Mouse (Mus musculus) kidney, adult 11 months (tissue): ENCODE data around the gene Iah1.

Experiments
- DNase-seq: peaks from one replicate; pipeline ENCODE4 v3.0.0; 2022

Iah1 gene

DNA sequence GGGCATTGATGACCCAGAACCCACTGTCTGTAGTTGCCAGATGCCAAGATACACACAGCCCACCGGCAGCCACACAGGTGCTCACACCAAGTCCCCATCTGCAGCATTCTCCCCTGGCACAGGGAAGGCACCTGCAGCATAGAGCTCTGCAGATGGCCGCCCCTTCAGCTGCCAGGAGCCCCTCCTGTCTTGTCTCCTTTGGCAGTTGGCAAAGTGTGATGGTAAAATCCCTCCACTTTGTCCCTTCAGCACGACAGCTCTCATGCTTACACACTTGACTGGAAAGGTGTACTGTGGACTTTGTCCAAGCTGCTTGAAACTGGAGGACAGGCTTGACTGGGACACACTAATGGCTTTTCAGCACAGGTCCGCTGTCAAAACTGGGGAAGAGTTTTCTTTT lies 4.1 kb downstream of the Iah1 start:
- DNase-seq, result peak; percentile 59

DNA sequence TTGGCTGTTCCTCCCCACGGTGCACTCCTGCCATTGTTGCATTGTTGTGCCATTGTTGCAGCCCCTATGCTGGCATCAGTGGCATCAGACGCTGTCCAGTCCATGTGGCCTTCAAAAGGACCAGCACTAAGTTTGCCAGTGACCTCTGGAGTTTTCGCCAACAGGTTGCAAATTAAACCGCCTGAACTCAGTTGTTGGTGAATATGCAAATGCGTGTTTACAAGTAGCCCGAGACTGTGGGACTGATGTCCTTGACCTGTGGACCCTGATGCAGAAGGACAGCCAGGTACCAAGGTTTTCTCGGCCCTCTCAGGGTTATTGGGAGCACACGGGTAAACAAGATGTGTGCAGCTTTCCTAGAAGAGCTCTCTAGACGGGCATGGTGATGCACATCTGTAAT lies 5.0 kb downstream of the Iah1 start:
- DNase-seq, result peak; percentile 80

- no peak for DNase-seq
Observed at GRCm38 (mm10) chr12:21322296-21322695, 6.1 kb downstream of the Iah1 start.

GRCm38 (mm10) chr12:21322856-21323255 lies 6.7 kb downstream of the Iah1 start:
- no peak for DNase-seq

DNA sequence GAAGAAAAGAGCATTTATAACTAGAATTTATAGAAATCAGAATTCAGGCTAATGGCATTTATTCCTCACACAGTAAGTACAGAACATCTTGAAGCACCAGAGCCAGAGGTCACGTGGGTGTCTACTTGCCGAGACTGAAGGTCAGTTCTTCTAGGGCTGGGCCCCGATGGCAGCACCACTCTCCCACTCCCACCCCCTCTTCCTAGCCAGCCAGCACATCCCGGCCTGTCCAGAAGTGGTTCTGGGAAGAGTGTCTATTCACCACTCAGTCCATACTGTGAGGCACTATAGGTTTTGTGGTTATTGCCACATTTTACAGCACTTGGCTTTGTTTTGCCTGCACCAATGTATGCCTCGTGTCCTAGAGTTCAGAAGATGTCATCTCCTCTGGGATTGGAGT lies 7.9 kb downstream of the Iah1 start:
- DNase-seq, result no peak

DNA sequence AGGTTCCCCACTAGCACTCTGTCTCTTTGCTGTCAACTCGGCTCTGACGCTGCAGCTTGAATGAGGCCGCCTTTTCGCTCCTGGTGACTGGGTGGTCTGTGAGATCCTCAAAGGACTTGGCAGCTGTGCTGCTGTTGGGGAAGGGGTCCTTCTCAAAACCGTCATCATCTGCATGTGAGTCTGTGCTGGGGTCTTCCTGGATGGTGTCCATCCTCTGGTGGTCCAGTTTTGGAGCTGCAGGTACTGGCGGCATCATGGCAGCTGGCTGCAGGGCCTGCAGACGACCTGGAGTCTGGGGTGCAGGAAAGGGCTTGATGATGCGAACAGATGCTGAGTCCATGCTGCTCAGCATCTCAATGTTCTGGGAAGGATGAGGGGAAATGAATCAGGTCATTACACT lies 9.1 kb downstream of the Iah1 start:
- no peak for DNase-seq

DNA sequence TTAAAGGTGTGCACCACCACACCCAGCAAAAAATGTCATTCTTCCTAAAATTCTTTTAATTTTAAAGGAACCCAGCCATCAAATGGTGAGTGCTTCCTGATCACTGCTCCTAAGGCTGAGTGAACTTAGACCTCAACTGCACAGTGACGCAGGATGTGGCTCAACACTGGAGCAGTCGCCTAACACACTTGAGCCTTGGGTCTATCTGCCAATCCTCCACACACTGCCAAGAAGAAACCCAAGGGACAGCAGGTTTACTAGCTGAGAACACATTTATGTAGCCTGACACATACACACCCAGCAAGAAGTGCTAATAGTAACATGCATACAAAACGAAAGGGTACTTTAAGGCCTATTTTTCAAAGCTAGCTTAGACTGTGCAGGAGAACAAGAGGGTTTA lies 10.1 kb downstream of the Iah1 start:
- no peak for DNase-seq

- no peak for DNase-seq
Observed at GRCm38 (mm10) chr12:21329661-21330400, 13.6 kb downstream of the Iah1 start.

GRCm38 (mm10) chr12:21330961-21331576 lies 14.9 kb downstream of the Iah1 start:
- no peak for DNase-seq

- no peak for DNase-seq
Observed at GRCm38 (mm10) chr12:21331711-21332110, 15.5 kb downstream of the Iah1 start.

- DNase-seq, result no peak
Observed at GRCm38 (mm10) chr12:21333021-21333420, 16.8 kb downstream of the Iah1 start.

DNA sequence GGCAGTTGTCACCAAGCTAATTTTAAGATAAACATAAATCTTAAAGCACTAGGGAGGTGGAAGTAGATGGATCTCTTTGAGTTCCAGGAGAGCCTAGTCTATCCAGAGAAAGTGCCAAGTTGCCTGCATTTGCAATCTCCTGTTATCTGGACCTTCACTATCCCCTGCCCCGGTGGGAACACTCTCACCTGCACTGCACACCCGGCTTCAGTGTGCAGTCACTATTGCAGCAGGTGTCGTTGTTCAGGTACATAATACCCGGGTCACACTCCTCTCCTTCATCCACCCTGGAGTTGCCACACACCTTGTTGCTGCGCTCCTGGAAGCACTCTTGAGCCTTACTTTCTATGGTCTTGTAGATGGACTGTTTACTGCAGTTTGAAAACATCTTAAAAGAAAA lies 17.6 kb downstream of the Iah1 start:
- no peak for DNase-seq

DNA sequence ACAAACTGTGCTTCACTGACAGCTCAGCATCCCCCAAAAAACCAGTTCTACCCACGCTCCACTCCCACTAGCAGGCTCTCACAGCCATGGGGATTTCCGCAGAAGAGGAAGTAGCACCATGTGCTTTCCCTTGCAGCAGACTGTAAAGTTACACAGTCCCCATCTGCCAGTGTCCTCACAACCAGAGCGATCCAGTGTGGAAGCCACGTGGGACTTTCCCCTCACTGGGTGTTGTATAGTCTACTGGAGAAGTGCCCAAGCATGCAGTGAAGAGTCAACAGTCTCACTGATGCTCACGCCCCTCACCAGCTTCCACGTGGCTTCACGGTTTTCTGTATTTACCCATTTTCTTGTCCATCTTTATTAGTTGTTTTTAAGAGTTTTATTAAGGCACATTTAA lies 19.7 kb downstream of the Iah1 start:
- no peak for DNase-seq

DNA sequence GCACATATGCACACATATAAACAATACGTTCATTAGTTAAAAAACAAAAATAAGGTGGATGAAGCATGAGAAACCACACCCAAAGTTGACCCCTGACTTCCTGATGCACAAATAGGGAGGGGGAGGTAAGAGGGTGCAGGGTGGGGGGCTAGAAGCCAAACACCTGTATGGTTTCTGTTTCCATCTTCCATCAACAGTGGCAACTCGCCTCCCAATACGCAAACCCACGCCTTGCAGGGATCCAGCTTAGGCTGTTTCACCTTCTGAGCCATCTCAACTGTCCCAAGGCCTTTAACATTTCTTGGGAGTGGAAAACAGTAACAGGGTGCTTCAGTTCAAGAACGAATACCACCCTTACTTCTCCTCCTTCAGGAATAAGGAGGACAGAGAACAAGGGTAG lies 21.0 kb downstream of the Iah1 start:
- DNase-seq, result no peak

DNA sequence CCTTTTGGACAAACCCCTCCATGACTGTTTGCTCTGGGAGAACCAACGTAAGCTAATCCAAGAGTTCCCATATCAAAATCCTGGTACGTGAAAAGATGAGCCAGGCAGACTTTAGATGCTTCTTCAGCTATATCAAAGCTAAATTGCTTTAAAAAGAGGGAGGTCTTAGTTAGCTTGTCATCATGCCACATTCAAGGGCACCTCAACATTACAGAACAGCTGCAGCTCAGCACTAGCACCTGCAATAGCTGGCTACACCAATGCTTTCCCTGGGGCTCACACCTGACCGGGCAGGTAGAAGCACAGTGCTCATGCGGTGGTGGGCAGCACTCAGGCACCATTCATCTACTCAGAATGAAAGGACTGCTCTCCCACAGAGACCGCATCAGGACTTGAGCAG lies 24.5 kb downstream of the Iah1 start:
- DNase-seq, result no peak

- DNase-seq, result no peak
Observed at GRCm38 (mm10) chr12:21346972-21347371, 30.8 kb downstream of the Iah1 start.

DNA sequence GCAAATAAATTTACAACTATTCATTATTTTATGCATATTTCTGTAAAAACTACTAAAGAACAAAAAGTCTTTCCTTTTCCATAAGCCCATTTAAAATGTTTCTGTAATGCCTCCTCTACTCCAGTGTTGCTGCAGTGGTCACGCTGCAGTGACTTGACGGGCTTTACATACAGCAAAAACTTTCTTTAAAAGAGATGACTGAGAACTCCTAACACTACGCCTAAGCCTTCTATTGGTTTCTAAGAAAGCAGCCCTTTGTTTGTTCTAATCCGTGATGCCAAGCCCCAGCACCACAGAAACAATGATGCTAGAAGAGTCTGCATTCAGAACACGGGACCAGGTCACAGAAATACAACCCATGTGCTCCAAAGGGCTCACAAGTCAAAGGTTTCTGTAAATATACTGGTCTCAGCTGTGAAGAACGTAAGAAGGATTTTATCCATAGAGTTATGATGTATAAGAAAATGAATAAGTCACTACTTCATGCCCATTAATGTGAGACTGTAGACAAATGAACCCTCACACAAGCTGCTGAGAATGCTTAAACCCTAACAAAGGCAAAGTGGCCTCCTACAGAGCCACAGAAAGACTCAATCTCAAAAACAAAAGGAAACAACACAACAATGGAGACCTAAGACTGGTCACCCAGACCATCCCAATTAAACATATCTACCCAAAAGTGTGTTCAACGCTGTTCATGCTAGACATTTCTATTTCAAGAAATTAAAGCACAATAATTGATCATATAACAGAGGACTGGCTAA lies 34.1 kb downstream of the Iah1 start:
- DNase-seq, result no peak

- no peak for DNase-seq
Observed at GRCm38 (mm10) chr12:21353681-21354080, 37.5 kb downstream of the Iah1 start.

DNA sequence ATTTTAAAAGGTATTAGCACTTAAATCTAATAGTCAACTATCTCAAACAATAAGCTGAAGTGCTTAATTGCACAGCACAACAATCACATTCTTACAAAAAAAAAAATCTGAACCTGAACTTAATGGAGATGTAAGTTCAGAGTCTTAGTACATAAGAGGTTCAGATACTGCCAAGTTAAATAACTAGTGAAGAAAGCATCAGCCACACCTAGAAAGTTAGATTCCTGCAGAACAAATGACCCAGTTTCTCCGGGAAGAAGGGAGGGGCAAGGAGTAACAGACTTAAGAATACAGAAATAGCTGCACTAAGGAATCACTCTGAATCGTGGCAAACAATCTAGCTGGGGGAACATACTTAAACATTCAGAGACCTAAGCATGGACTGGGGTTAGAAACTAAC lies 46.5 kb downstream of the Iah1 start:
- no peak for DNase-seq

GRCm38 (mm10) chr12:21363195-21363594 lies 47.0 kb downstream of the Iah1 start:
- no peak for DNase-seq

GRCm38 (mm10) chr12:21364624-21365435 lies 48.6 kb downstream of the Iah1 start:
- DNase-seq, result no peak

DNA sequence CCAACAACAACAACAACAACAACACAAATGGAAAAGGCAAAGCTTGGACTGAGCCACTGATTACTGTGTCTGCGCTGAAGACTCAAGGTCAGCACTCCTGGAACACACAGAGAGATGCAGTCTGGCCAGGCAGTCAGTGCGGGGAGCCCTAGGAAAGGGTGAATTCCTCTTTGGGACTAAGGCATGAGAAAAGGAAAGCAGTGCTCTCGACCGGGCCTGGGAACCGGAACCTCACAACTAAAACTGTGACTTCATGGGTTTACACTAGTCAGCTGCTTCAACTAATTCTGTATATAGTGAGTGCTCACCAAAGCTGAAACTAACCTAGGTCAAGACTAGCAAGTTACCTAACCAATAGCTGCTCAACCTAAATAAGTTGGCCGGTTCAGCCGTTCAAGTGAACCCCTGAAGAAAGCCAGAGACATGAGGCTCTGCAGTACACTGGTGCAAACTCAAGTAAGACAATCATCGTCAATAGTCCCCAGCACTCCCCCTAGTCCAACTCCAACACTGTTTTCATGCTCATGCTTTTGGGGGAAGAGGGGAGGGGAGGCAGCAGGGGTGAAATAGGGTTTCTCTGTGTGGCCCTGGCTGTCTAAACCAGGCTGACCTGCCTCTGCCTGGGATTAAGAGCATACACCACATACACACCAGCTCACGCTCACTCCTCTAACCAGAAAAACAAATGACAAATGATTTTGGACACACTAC lies 52.3 kb downstream of the Iah1 start:
- no peak for DNase-seq

DNA sequence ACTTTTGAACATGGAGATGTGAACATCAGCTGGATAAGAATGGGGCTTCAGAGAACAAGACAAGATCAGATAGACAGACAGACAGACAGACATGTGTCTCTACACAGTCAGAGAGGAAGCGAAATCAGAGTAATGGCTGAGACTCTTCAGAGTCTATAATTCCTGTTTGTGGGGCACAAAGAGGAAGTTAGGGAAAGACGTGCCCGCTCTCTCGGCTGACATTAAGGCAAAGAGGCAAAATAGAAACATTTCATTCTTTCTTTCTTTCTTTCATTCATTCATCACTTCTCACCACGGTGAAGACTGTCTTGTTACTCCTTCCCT lies 52.9 kb downstream of the Iah1 start:
- DNase-seq, result no peak
